Mouse (Mus musculus) lung, postnatal 0 days (tissue): ENCODE data around the gene Mtmr14.

Experiments
- CTCF ChIP-seq: IDR thresholded peaks from 2 replicates; pipeline ENCODE4 v1.5.1; 2016; ENCODE audit warnings: antibody characterized with exemption, mild to moderate bottlenecking
- EP300 ChIP-seq: IDR thresholded peaks from 2 replicates; pipeline ENCODE4 v1.6.1; 2016; ENCODE audit warnings: antibody characterized with exemption, mild to moderate bottlenecking, control low read depth

DNA sequence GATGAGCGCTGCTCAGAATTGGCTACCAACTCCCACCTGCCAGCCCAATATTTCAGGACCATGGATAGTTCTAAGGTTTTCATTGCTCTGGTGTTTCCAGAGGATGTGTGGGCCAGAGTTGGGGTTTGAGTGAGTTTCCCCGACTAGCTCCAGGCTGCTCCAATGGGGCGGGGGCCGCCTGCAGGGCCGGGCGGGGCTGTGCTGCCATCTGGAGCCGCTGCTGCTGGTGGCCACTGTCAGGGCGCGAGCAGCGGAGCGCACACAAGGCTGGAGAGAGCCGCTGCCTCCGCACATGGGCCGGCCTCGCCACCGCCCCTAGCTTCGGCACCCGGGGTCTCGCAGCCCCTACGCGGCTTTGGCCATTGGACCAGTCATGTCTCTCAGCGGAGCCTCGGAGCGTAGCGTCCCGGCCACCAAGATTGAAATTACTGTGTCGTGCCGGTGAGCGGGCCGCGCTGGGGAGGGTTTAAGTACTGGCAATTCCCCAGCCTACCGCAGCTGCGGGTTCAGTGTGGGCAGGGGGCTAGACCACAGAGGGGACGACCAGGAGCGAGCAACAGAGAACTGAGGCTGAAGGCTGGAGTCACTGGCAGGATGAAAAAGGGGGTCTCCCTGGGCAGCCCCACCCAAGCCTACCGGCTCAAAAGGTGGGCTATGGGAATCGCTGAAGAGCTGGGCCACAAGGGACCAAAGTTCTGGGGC lies 44.6 kb downstream of the Mtmr14 start, which contains the start of gene Cpne9:
- TF ChIP-seq CTCF (no peak), EP300 (no peak)
